Mouse (Mus musculus) layer of hippocampus, postnatal 14 days (tissue): ENCODE results near the gene Fgf11. TPM values are rescaled to one million over a fixed set of nuclear protein-coding genes. Genes with fewer than 3 reads are reported as not detected.
A peak's percentile ranks its signal among the peaks of the same experiment; 100 is the strongest.

Source experiments
- DNase-seq, 2 experiments: peaks; one replicate each; pipeline ENCODE4 v3.0.0; 2021 to 2022; ENCODE audit warnings: low spot score in 2 of 2, mixed read lengths in 1 of 2
- total RNA-seq, 2 experiments: library from RNA; stranded (reverse); gene quantifications; 2 replicates each; pipeline ENCODE4 v1.2.3; 2021

Fgf11 gene
- total RNA-seq, 2 experiments from 2014 or later: 22.8 to 23.7 TPM

DNA sequence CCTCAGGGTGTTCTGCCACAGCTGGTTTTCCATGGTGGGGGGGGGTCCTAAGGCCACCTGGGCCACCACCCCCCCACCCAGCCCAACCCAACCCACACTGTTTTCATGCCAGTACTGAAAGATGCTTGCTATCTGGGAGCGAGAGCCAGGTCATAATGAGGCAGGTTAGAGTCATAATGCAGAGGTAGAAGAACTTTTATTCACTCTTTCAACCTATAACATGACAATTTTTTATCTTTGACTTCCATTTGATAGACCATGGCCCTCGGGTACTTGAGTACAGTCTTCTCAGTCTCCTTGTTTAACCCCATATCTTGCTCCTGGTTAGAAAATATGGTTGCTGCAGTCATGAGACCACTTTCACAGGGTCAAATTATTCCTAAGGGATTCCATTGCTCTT lies 16.7 kb upstream of the Fgf11 start, which contains the start of gene Spem2:
Gene Spem2 (minus strand): TSS at position 101 of the 400 bp plus-strand sequence.
- DNase-seq: no peak

DNA sequence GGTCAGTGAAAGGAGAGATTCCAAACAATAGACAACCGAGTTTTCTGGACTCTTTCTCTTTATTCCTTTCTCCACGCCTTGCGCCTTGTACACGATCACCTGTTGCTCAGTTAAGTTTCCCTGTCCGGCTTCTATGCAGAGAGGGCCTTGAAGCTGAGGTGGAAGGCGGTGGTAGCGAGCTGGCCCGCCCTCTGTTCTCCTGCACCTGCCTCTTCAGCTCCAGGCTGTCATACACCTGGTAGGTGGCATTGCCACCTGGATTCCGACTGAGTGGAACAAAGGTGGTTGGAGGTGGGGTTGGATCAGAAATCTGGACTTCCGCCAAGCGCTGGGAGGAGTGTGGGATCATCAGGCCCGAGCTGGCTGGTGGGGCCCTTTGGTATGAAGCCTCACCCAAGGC lies 14.9 kb upstream of the Fgf11 start:
- DNase-seq: no peak

DNA sequence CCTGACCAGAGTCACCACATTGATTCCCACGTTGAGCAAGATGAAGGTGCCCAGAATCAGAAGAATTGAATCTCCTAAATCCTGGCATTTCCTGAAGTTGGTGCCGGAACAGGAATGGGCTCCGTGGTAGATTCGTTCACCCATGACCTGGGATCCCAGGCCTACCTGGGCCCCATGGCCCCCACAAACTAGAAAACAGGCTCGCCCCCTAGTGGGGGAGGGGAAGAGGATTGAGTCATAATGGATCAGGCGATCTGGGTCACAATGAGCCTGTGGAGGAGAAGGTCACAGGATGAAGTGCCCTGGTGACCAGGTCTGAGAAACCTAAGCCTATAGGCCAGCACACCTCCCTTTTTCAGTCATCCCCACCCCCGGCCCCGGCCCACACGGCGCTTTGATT lies 13.5 kb upstream of the Fgf11 start, which contains the start of gene Gm39566:
Gene Gm39566 (minus strand): TSS at position 144 of the 400 bp plus-strand sequence.
- no peak for DNase-seq

DNA sequence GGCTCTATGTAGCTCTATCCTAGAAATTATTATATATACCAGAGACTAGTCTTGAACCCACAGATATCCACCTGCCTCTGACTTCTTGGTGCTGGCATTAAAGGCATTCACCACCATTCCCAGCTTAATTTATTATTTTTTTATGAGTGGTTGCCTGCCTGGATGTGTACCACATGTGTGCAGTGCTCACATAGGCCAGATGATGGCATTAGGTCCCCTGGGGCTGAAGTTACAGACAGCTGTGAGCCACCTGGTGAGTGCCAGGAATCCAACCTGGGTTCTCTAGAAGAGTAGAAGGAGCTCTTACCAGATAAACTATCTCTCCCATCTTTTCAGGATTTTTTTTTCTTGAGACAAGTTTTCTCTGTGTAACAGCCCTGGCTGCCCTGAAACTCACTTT lies 8.6 kb upstream of the Fgf11 start:
- no peak for DNase-seq

DNA sequence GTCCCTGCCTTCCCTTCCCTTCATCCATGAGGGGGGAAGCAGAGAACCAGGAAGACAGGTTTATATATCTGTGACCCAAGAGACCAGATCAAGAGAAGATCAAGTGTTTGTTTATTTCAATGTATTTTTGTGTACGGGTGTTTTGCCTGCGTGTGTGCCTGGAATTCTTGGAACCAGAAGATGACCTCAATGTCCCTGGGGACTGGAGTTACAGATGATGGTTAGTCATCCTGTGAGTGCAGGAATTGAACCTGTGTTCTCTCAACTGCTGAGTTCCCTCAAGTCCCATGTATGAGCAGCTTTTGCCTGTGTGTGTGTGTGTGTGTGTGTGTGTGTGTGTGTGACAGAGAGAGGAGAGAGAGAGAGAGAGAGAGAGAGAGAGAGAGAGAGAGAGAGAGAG lies 6.0 kb upstream of the Fgf11 start:
- no peak for DNase-seq

DNA sequence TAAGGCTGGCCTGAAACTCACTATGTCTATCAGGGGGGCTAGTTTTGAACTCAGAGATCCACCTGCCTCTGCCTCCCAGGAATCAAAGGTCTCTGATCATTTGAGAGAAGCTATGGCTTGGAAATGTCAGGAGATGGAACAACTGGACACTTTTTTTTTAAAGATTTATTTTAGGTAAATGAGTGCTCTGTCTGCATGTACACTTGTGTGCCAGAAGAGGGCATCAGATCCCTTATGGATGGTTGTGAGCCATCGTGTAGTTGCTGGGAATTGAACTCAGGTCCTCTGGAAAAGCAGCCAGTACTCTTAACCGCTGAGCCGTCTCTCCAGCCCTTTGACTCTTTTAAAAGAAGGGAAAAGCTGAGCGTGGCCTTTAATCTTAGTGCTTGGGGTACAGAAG lies 4.7 kb upstream of the Fgf11 start:
- DNase-seq: no peak

DNA sequence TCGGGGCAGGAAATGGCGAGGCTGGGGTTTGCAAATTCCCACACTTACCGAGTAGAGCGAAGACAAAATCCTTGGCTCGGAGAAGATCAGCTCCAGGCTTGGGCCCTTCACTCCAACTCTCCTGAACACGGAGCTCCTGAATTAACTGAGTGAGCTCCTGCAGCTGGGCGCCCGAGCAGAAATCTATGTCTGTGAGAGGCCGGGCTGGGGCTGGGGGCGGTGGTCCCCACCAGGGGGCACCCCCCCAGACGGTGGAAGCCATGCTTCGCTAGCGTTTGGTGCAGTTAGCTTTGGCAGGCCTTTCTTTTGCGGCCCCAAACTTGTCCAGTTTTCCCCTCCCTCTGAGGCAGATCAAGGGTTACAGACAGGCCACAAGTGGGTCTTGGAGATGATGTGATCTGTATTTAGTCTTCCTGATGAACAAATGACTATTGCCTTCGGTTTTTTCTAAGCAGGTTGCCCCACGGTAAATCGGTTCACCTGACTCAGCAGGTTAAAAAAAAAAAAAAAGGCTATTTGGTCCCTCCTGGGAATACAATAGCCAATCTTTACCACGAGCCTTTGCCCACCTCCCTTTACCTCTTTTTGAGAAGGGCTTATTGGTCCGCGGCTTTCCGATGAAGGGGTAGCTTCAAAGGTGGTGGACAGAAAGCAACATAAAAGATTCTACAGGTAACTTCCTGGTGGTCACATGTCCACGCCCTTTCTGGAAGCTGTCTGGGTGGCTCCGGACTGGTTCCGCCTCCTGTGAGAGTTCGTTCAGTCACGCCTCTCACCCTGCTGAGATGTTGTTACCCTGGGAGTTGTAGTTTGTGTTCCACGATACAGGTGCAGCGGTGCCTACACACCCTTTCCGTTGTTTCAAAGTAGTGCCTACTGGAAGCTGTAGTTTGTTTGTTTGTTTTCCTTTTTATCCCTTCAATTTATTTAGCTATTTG lies 3.6 kb upstream of the Fgf11 start, which contains the start of gene Tmem102:
Gene Tmem102 (minus strand): TSS at position 653 of the 938 bp plus-strand sequence.
- no peak for DNase-seq

DNA sequence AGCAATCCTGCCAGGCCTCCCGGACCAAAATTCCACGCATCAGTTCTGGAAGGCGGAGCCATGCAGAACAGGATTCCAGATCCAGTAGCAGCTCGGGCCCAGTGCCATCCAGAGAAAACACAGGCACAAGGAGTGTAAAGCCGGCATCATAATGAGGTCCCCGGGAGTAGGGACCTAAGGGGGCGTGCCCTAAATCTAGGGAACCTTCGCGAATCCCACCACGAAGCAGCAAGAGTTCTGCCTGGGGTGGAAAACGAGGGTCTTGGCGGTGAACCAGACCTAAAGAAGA lies 2.9 kb upstream of the Fgf11 start:
- DNase-seq: no peak

DNA sequence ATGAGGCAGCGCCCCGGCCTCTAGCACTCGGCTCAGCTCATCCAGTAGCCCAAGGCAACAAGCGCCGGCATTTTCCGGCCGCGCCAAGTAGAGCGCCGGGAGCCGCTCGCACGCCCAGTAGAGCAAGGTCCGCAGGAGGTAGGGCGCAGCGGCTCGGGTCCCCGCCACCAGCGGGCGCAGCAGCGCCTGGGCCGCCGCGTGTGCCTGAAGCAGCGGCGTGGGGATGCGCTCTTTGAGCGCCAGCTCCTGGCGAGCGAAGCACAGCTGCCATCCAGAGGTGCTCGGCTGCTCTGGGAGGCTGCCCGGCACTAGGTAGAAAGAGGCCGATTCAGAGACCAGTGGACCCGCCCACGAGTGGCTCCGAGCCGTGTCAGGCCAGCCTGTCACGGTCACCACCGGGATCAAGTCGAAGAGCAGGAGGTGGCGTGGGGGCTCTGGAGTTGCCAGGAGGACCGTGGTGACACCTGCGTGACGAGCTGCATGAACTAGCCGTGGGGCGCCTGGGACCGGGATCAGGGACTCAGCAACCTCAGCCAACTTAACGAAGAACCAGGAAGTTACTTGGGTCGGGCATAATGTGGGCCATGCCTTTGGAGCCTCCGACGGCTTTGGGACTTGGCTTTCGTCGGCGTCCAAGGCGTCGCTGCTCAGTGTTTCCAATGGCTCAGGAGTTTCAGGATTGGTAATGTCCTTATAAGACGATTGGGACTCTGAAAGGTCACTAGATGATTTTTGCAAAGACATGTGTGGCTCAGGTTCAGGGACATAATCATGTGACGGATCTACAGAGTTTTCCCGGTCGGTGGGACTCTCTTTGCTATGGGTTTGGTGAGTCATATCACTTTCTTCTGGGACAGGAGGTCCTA lies 2.4 kb upstream of the Fgf11 start:
- DNase-seq: peak; percentile 52 to 56

DNA sequence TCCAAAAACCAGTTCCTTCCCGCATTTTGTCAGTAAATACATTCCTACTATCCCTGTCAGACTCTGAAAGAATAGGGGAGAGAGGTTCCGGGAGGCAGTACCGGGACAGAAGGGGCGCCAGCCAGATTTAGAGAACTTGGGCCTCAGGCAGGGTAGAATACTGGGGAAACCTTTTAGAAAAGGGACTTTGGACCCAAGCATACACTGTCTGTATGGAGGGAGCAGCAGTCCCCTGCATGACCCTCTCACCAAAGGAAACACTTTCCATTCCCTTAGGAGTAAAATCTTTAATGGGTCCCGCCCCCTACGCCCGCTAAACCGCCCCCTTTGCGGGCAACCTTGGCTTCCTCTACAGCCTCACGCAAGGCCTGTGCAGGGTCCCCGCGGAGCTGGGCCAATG lies 1.7 kb upstream of the Fgf11 start:
- peak in 1 of 2 experiments; percentile 33 for DNase-seq

DNA sequence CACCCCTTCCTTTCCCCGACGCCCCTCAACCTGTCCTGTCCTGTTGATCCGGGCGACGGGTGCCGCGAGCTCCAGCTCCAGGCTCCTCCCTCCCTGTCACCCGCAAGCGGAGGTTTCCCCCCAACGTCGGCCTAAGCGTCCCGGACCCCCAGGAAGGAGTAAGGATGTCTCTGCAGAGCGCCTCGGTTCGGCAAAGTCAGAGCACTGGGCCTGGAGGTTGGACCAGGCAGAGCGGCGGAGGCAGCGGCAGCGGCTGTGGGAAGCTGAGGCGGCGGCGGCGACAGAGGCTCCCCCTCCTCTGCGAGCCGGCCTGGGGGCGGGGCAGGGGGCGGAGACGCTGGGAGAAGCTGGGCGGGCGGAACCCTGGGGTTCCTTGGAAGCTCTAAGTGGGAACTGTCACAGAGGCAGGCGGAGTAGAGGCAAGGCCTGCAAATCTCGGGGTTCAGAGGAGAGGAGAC lies 1.0 kb upstream of the Fgf11 start:
- DNase-seq: peak; percentile 75 to 86

DNA sequence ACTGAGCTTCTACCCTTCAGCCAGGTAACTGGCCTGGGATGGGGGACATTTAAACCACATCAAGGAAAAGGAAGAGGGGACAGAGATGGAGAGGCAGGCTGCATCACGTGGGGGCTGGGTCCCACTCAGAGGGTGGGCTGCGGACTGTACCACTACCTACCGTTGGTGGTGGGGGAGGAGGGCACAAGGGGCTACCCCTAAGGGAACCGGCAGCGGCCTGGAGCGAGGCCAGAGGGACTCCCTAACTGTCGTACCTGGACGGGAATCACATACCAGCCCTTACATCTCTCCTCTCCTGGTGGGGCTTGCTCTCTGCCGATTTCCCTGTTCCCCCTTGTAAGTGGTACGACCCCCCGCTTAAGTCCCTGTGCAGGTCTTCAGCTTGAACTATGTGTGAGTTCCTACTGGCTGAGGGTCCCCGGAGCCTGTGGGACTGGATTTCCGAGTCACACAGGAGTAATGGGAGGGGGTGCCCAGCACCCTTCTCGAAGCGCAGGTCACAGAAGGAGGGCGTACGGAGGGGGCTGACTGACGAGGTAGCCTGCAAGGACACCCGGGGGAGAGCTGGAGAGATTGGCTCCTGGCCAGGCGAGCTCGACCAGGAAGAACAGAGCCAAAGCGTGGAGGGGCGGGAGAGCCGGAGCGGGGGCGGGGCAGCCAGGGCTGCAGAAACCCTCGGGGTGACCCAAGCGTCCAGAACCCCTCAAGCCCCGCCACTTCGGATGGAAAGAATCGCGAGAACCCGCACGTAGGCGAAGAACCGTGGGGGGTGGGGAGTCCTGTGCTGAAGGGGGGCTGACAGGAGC lies 1.1 kb downstream of the Fgf11 start:
- peak; percentile 77 to 80 for DNase-seq

DNA sequence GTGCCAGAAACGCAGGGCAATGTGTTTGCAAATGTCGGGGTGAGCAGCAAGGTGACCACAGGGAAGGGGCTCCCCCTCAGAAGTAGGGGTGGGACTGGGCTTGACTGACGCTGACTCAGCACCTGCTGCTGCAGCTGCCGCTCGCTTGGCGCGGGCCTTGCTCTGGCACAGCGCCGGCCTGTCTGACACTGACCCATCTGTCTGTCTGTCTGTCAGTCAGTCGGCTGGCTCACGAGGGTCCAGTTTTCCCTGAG lies 1.6 kb downstream of the Fgf11 start:
- DNase-seq: no peak

DNA sequence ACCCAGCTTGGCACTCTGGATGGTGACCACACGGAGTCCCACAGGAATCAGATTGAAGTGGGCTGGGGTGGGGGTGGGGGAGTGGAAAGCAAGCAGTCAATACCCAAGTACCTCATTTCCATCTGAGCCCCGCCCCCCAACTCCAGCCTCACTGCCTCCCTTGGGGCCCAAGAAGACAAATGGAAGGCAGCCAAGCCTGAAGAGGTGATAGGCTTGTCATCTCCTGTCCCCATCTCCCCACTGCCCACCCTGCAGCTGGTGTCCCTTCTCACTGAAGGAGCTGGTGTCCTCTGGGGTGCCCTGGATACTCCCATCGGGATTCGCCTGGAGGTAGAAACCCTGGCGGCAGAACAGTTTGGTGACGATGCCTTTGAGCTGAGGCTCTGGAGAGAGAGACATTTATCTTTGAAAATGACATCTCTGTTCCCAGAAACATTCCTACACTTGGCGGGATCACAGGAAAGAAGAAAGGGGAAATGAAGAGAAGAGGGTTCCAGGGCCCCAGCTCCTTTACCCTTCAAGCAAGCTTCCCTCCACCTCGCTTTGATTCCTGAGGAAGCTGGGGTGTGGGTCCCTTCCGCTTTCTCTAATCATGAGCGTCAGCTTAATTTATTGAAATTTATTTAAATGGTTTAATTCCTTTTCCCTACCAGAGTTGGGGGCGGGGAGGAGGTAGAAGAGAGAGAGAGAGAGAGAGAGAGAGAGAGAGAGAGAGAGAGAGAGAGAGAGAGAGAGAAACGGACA lies 2.1 kb downstream of the Fgf11 start:
- DNase-seq: no peak

DNA sequence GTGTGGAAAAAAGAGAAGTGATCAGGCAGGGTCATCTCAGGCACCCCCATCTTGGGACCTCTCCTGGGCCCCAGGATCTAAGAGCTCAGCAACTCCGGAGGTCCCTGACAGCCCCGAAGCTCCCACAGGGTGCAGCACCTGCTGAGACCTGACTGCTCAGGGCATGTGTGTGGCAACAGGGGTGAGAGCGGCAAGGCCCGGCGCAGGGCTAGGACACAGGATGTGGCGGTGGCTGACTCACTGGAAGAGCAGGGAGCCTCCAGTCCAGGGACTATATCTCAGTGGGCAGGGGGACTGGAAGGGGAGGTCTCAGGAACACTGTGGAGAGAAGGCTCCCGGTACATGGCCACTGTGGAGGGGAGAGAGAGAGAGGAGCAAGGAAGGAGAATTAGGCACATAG lies 3.7 kb downstream of the Fgf11 start:
- no peak for DNase-seq

DNA sequence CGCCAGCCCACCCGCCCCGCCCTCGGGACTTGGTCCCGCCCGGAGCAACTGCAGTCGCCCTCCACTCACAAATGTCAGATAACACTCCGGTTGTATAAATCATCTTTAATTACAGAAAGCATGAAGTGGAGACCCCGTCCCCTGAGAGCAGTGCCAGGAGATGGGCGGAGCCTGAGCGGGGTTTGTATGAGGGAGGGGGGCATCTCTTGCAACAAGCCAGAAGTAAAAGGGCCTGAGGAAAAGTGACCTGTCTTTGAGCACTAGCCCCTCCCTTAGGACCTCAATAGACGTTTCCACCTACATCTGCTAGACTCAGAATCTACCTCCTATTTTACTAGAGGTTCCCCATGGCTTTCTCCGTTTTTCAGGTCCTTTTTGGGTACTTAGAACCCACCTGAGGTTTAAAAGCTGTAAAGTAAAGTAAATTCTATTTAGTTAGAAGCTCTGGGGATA lies 5.6 kb downstream of the Fgf11 start:
- no peak for DNase-seq

DNA sequence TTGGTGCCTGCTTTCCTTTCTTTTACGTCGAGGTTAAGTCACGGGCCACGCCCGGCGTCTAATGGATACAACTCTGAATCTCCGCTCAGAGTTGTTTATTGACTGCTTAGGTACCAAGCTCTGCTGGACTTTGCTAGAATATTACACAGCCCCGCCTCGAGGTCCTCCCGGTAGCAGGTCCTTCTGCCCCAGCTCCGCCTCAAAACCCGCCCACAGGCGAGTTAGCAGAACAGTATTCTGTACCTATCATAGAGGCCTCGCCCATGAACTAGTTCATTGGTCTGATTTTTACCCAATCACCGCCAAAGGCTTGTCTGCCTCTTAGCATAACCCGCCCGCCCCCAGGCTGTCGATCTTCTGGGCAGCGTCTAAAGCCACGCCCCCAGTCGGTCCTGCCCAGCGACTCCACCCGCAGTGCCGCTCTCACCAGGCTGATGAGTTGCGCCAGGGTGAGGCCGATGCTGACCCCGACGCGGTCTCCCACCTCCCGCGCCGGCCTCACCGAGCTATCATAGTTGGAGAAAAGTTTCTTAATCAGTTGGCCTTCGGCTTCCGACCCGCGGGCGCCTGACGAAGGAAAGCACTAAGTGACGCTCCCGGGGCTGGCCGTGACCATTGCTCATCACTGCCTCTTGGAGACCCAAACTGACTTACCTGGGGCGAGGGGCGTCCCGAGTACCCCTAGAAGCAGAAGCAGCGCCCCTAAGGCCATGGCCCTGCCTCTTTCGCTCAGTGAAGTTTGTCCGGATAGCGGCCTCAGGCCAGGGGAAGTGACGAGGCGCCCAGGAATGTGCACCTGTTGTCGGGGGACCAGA lies 6.3 kb downstream of the Fgf11 start, which contains the start of gene Chrnb1:
Gene Chrnb1 (minus strand): TSS at position 776 of the 815 bp plus-strand sequence.
- DNase-seq: peak; percentile 78 to 95

DNA sequence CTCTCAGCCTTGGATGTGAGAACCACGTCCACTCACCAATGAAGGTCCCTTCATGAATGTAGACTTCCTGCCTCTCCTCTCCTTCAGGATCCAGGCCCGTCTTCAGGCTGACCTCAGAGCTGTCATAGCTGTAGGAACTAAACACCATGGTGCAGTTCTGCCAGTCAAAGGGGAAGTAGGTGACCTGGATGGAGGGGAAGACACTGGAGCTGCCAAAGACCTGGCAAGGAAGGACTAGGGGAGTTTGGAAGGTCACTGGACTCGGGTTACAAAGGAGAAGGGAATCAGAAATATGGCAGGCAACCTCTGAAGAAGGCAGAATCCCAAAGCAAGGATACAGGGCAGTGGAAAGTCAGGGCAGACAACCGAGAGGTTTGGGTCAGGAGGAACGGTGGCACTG lies 8.2 kb downstream of the Fgf11 start:
- no peak for DNase-seq

DNA sequence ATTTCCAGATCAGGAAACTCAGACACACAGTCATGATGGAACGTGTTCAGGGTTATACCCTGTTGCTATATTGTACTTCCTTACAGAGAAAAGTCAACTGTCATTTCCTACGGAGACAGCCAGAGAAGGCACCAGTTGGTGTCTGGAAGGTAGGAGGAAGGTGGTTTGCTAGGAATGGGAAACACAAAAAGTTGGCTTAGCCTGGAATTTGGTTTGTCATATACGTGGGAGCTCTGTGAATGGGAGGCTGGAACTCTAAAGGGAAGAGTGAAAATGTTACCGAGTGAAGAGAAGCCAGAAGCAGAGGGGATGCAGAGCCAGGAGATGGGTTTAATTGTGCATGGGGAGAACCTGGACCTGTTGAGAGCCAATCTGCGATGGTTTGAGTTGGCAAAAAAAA lies 10.2 kb downstream of the Fgf11 start:
- no peak for DNase-seq

DNA sequence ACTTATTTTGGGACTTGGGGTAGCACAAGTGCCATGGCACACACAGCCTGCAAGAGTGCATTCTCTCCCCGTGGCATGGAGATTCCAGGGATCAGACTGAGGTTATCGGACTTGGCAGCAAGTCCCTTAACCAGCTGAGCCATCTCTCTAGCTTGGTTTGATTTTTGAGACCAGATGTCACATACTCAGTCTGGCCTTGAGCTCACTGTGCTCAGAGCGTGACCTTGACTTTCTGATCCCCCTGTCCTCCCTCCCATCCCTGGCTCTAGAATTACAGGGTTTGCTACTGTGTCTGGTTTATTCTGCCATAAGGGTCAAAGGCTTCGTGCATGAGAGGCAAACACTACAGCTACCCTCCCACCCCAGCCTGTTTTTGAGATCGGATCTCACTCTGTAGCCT lies 12.2 kb downstream of the Fgf11 start:
- no peak for DNase-seq
